Mouse (Mus musculus) kidney, postnatal 14 days (tissue): ENCODE results near the gene Smu1.

ENCODE experiments used
- DNase-seq: peaks from one replicate; pipeline ENCODE4 v3.0.0; 2022; ENCODE audit warnings: mixed read lengths

The Smu1 gene

DNA sequence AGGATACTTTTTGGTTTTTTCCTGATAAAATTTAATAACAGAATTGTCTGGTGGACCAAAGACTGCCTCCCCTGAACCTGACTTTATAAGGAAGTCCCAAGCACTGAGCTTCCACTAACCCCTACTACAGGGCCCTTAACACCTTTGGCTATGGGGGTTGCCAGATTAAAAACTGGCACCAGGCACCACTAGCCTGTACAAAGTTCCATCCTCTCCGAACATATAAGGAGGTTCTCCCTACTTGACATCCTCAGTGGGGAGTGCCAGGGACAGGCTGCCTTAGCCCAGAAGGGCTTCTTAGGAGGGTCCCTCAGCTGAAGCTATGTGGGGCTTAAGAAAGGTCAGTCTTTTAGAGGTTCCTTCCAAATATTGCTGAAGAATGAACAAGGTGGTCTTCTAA lies 22.4 kb downstream of the Smu1 start:
- DNase-seq, result no peak

DNA sequence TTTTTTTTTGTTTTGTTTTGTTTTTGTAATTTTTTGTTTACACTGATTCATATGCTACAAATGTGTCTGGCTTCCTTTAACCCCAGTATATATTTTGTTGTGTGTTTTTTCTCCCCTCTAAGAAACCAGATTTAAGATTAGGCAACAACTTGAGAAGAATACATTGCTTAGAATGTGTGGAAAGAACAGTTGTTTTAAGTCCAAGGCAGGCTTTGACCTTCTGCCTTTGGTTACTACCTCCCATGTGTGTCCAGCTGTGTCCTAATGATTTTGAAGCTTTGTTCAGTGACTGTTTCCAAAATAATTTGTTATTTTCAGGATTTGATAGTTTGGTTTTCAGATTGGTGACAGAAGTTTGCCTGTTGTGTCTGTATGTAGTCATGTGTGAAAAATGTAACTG lies 26.5 kb downstream of the Smu1 start:
- DNase-seq, result no peak

DNA sequence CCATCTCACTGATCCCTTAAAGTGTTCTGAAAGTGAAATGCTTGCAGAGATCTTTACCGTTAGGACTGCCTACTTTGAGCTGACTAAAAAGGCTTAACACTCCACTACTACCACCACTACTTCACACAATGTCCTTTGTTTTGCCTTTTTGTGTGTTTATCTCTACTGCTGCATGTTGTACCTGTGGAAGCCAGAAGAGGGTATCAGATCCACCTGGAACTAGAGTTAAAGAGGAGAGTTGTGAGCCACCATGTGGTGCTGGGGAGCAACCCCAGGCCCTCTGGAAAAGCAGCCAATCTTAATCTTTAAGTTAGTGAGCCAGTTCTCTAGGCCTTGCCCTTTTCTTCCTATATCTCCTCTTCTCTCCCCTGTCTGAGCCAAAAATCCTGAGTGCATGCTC lies 30.5 kb downstream of the Smu1 start:
- DNase-seq, result no peak

DNA sequence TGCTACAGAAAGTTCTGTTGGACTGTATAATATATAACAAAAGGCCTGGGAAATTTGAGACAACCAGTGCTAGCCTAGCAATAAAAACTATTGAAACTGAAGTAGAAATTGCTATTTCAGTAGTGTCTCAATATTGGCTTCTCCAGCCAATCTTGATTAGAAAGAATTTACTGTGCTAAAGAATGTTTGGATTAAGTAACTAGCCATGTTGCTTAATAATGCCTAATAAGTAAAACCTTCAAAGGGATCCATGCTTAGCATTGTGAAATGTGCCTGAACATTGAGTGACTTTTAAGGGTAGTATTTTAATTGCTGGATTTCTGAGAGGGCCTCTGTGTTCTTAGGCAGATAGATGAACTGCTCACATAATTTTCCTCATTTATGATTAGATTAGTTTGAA lies 32.2 kb downstream of the Smu1 start:
- DNase-seq, result no peak

DNA sequence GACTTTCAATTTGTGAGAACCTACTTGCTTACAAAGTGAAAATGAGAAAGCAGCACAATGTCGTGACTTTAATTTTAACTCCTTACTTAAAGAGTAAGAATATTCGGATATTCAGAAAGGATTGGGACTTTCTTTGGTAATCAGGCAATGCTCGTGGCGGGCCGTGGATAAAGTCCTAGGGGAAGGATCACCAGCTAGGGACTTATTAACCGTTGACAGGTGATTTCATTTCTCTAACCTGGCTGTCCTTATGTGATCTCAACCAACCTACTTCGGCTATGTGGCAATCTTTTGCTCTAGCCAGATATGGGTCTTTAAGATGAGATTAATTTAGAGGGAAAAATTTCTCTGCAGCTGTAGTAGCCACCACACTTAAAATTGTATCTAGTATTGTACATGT lies 32.6 kb downstream of the Smu1 start:
- DNase-seq, result peak; percentile 29

DNA sequence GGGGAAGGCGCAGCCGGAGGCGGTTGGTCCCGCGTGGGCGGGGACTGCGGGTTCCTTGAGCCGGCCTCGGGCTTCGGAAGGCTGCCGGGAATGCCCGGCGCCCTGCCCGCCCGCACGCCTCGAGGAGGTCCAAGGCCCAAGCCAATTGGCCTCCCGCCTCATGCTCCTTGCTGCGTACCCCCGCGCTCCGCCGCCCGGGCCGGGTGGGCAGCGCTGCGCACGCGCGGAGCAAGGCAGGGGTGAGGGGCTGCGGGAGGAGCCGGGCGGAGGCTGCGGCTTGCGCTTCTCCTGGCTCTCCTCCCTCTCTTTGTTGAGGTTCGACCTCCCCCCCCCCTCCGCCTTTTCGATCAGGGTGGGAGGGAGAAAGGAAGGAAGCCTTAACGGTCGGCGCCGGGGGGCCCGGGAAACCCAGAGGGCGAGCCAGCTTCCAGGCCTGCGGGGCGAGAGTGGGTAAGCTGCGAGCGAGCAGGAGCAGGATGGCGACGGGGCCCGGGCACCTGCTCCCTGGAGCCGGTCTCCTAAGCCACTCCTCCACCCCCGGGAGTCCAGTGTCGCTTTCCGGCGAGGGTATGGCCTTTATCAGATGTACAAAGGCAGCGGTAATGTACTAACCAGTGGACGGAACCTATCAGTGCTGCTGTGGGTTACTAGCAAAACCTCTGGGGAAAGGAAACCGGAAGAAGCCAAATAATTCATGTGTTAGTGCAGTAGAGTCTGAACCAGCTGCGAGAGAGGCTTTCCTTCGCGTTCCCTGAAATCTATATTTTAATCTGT lies 34.8 kb downstream of the Smu1 start:
- DNase-seq, result peak; percentile 86

DNA sequence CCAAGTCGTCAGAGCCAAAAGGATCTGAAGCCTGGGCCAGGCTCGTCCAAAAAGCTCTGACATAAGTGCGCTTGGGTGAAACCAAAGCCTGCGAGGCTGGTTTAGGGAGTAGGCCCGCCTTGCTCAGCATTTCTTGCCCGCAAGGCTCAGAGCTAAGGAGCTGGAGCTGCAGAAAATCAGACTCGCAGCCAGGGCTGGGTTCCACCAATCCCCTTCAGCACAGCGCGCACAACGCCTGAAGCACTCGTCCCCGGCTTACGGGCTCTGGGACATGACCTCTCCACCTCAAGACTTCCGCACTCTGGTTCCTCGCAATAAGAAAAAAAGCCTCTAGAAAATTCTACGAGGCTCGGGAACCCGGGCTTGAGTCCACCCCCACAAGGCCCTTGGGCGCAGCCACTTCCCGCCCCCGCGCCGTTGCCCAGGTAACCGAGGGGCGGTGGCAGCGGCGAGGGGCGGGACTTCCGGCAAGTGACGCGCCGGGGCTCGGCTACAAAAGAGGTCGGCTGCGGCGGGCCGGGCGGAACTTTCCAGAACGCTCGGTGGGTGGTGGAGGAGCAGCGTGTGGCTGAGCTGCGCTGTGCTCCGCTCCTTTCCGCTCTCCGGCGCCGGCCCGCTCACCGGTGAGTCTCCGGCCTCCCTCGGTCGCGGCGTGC lies 35.6 kb downstream of the Smu1 start, which contains the start of gene Dnaja1:
Gene Dnaja1, plus strand, starts transcription at position 140 of the 656 bp plus-strand sequence.
- peak; percentile 98 for DNase-seq

DNA sequence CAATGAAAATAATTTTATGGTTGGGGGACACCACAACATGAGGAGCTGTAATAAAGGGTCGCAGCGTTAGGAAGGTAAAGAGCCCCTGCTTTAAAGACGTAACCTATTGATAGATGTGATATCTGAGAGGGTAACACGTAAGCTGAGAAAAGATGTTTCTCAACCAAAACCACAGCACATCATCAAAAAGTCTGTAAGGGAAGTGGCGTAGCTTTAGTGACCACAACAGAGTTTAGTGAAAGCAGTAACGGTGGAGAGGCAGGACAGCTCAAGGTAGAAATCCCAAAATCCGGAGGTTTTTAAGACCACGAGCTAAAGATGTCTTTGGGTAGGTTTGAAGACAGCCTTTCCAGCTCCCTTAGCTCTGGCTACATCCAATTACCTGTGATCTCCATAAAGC lies 36.8 kb downstream of the Smu1 start:
- no peak for DNase-seq

DNA sequence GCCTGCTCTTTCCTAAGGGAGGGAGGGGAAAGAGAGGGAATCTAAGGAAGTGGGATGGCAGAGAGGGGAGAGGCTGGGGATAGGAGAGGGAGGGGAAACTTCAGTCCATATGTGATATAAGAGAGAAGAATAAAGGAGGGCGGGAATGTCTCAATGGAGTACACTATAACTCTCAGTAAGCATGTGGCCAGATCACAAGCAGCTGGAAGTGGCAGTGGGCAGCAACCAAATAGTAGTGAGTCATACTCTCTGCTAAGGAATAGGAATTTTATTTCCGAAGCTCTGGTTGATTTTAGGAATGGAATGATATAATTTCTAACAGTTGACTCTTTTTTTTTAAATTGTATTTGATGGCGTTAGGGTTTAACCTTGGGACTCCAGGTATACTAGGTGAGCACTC lies 40.6 kb downstream of the Smu1 start:
- no peak for DNase-seq

DNA sequence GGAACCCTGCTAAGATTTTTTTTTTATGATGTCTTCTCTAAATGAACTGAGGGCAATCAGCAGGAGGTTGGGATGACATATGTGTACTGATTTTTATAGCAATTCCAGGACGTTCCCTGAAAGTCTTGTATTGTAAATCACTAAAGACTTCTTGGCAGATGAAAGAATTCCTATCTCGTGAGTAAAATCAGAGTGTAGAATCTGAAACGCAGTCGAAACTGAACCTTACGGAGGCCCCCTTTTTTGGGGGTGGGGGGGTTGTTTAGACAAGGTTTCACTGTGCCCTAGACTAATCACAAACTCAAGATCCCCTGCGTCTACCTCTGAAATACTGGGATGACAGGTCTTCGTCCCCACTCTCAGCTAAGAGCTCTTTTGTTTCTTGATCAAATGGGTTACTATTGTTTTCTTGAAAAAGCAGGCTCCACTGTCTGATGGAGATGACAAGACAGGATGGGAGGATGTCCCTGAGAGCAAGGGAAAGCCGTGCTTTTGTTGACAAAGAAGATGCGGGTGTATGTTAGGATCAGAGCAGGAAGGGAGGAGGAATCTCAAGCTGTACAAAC lies 53.9 kb downstream of the Smu1 start:
- no peak for DNase-seq

DNA sequence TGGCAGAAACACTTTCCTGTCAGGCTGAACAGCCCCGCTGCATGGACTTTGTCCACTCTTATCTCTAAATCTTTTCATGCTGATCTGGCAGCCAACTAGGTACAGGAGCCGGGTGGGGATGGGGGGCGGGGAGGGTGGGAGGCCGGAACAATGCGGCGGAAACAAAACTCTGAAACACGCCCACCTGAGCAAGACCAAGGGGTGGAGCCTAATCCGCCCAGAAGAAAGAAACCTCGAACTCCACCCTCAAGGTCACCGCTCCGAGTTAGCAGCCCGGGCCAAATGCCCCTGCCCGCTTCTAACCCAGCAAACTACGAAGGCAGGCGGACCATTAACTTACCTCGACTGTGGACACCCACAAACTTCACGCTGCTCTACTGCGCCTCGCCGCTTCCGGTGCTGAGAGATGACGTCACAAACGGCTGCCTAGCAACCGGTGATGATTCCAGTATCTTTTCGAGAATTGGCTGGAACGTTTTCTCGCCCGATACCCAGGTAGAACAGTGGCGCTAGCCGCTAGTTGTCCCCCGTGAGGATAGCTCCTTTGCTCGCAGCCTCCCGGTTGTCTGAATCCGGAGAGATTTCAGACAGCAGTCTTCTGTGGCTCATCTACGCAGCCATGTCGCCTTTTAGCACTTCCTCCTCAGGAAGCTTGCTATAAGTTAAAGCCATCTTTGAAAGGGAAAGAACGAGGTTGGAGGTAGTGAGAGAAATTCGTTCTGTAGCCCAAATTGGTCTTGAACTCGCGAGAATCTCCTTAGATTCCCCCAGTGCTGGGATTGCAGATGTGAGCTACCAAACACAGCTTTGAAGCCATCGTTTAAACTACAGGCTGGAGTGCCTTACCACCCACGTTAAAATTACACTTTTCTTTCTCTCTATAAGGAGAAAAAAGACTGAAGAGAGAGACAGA lies 54.7 kb downstream of the Smu1 start, which contains the start of gene Aptx:
Gene Aptx, minus strand, starts transcription at position 398 of the 913 bp plus-strand sequence.
- DNase-seq, result peak; percentile 97

DNA sequence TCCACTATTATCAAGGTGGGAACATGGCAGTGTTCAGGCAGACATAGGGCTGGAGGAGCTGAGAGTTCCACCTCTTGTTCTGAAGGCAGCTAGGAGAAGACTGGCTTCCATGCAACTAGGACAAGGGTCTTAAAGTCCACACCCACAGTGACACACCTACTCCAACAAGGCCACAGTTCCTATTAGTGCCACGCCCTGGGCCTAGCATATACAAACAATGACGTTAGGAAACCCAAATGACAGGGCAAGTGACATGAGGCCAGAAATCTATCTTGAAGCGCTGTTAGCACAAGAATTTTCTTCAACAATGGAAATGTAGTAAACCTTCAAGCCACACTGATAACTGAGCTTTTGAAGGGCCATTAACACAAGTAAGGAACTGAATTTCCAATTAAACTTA lies 55.9 kb downstream of the Smu1 start:
- no peak for DNase-seq

DNA sequence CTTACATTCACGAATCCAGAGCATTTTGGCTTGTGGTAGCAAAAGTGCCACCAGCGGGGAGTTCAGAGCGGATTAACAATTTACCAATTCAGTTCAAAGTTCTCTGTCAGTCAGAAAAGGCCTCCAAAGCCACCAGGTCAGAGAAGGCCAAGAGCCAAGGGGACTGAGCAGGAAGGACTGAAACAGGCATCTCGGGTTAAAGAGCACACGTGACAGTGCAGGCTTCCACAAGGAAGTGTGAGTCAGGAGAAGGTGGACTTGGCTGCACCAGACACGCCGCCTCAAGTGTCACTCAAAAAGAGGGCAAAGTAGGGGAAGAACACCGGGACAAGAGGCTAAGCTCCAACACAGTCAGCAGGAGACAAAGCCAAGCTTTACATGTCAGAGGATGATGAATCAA lies 57.5 kb downstream of the Smu1 start:
- peak; percentile 81 for DNase-seq

DNA sequence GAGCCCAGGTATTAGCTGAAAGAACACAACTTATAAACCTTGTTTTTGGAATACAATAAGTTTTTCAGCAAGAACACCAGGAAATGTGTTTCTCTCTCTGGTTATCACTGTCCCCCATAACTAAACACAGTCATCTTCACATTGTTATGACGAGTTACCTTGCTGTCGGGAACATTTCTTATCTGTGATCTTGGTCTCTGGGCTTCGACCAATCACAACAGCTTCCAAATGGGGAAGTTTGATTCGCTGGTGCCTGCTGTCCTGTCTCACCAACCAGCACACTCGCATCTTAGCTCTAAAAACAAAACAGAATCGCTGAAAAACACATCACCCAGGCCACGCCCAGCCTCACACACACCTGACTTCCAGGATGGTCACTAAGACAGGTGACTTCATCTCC lies 60.7 kb downstream of the Smu1 start:
- DNase-seq, result no peak

DNA sequence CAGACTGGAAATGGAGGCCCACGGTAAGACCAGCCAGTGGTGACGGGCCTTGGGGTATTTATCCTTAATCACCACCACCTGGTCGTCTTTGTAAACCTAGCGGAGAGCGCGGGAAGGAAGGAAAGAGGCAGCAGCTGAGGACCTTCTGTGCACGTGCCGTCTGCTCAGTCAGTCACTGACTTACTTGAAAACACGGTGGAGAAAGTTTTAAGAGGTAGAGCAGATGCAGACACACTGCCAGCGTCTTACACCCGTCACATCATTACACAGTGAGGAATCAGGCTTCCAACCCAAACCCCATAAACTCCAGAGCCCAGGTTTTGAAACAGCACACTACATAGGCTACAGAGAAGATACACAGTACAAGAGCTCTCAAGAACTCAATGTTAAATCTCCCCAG lies 66.6 kb downstream of the Smu1 start:
- no peak for DNase-seq
